Mouse (Mus musculus) forebrain, embryonic 14.5 days (tissue): ENCODE results near the gene Smtn. TPM values are rescaled to one million over a fixed set of nuclear protein-coding genes. Genes with fewer than 3 reads are reported as not detected.

Source experiments
- ATAC-seq: fragments of 200-750 bp; cut with Nextera tagmentation; 2 replicates; pipeline ENCODE4 v1.8.0; 2017; ENCODE audit warnings: mild to moderate bottlenecking, moderate library complexity
- DNase-seq: peaks from one replicate; pipeline ENCODE4 v3.0.0-alpha.2; 2015; ENCODE audit warnings: low spot score
- H3K27ac ChIP-seq: fragments of 300-500 bp; sonication (generic); 2 replicates; pipeline ENCODE4 v1.5.1; 2014; ENCODE audit warnings: low read depth, mild to moderate bottlenecking, control low read depth, low read length, moderate library complexity
- H3K27me3 ChIP-seq: fragments of 300-500 bp; sonication (generic); replicated peaks from 2 replicates; pipeline ENCODE4 v1.6.1; 2014; ENCODE audit warnings: low read length, control low read depth, mixed read lengths; ENCODE audit not compliant: control insufficient read depth, insufficient read depth
- H3K36me3 ChIP-seq: fragments of 300-500 bp; sonication (generic); 2 replicates; pipeline ENCODE4 v1.6.1; 2014; ENCODE audit warnings: low read length, control low read depth; ENCODE audit not compliant: control insufficient read depth, insufficient read depth
- H3K4me1 ChIP-seq: fragments of 300-500 bp; sonication (generic); 2 replicates; pipeline ENCODE4 v1.6.1; 2014; ENCODE audit warnings: antibody characterized with exemption, low read length, control low read depth; ENCODE audit not compliant: control insufficient read depth, insufficient read depth
- H3K4me2 ChIP-seq: fragments of 300-500 bp; sonication (generic); 2 replicates; pipeline ENCODE4 v1.6.1; 2014; ENCODE audit warnings: mild to moderate bottlenecking, control low read depth, low read length
- H3K4me3 ChIP-seq: fragments of 300-500 bp; sonication (generic); 2 replicates; pipeline ENCODE4 v1.5.1; 2014; ENCODE audit warnings: low read depth, low read length, control low read depth
- H3K9ac ChIP-seq: fragments of 300-500 bp; sonication (generic); 2 replicates; pipeline ENCODE4 v1.6.1; 2014; ENCODE audit warnings: mild to moderate bottlenecking, low read length, control low read depth, moderate library complexity
- H3K9me3 ChIP-seq: fragments of 300-500 bp; sonication (generic); replicated peaks from 2 replicates; pipeline ENCODE4 v1.6.1; 2016; ENCODE audit warnings: low read length, control low read depth, mixed read lengths; ENCODE audit not compliant: control insufficient read depth
- WGBS: fragments of 180-500 bp; shearing (Covaris S2); extraction: QIAGEN DNeasy Blood & Tissue Kit; methylation state at CpG from one replicate; pipeline ENCODE4 v1.1.7; 2014; 5-methylcytosine and 5-hydroxymethylcytosine counted together
- polyA plus RNA-seq: library from polyadenylated mRNA; unstranded; fragments of >200 nt; fragmentation: Nextera tagmentation; extraction: Ambion mirVana; gene quantifications from 2 replicates; pipeline ENCODE4 v1.2.1, GENCODE M21; 2014

Smtn gene
- 11.6 and 16.4 TPM in 2 replicates for polyA plus RNA-seq

- WGBS: 92% methylated on average over 23 of the region's 23 CpGs
- no peak for ATAC-seq
- peak within 1 kb of the TSS; percentile 64 for H3K4me2 ChIP-seq
Observed at GRCm38 (mm10) chr11:3540451-3541085, at the start of gene Smtn. Gene Smtn, minus strand, starts transcription at chr11:3540612.

GRCm38 (mm10) chr11:3588036-3588672 is 47.7 kb upstream of the Smtn start:
- 81% methylated on average over 11 of the region's 11 CpGs for WGBS

More at GRCm38 (mm10) chr11:3540451-3541085, at the start of gene Smtn:
- peak within 1 kb of the TSS; percentile 46 for H3K9ac ChIP-seq
- H3K27me3 ChIP-seq: no peaks in the 10 kb centered on the region
- DNase-seq: no peak
- no peak within 1 kb of the TSS for H3K27ac ChIP-seq
- H3K4me1 ChIP-seq: peaks cover 4% of the 10 kb centered on the region; the same call in 1 of the 2 replicates
- peaks cover 3% of the 10 kb centered on the region; the same call in 1 of the 2 replicates for H3K9me3 ChIP-seq
- H3K36me3 ChIP-seq: no peaks in the 10 kb centered on the region
- H3K4me3 ChIP-seq: peak within 1 kb of the TSS; percentile 40

GRCm38 (mm10) chr11:3587350-3587749 is 46.9 kb upstream of the Smtn start:
- ATAC-seq (no peak), DNase-seq (no peak)
- no peak overlapping the region for H3K9ac ChIP-seq
- H3K4me3 ChIP-seq: no peak overlapping the region
- no peaks in the 10 kb centered on the region for H3K4me1 ChIP-seq
- H3K27me3 ChIP-seq: no peaks in the 10 kb centered on the region
- H3K27ac ChIP-seq: no peak overlapping the region
- 43% methylated on average over 4 of the region's 4 CpGs for WGBS
- no peak overlapping the region for H3K4me2 ChIP-seq
- H3K36me3 ChIP-seq: no peaks in the 10 kb centered on the region
- H3K9me3 ChIP-seq: no peaks in the 10 kb centered on the region

More at GRCm38 (mm10) chr11:3588036-3588672, 47.7 kb upstream of the Smtn start:
- Histone ChIP-seq H3K4me1 (no peaks in the 10 kb centered on the region), H3K4me2 (no peak overlapping the region), H3K27me3 (no peaks in the 10 kb centered on the region), H3K4me3 (no peak overlapping the region), H3K27ac (no peak overlapping the region), H3K9ac (no peak overlapping the region), H3K9me3 (no peaks in the 10 kb centered on the region), H3K36me3 (no peaks in the 10 kb centered on the region)
- DNase-seq (no peak), ATAC-seq (no peak)

GRCm38 (mm10) chr11:3585983-3586618 is 45.7 kb upstream of the Smtn start:
- Histone ChIP-seq H3K4me3 (no peak overlapping the region), H3K27ac (no peak overlapping the region), H3K9me3 (no peaks in the 10 kb centered on the region), H3K9ac (no peak overlapping the region), H3K4me2 (no peak overlapping the region), H3K4me1 (no peaks in the 10 kb centered on the region), H3K36me3 (no peaks in the 10 kb centered on the region), H3K27me3 (no peaks in the 10 kb centered on the region)
- DNase-seq (no peak), ATAC-seq (no peak)
- WGBS: 79% methylated on average over 6 of the region's 6 CpGs

GRCm38 (mm10) chr11:3583127-3583526 is 42.7 kb upstream of the Smtn start:
- no peak overlapping the region for H3K27ac ChIP-seq
- DNase-seq: no peak
- no peak overlapping the region for H3K4me3 ChIP-seq
- H3K9me3 ChIP-seq: no peaks in the 10 kb centered on the region
- WGBS: 75% methylated on average over 5 of the region's 5 CpGs
- no peaks in the 10 kb centered on the region for H3K27me3 ChIP-seq
- no peaks in the 10 kb centered on the region for H3K4me1 ChIP-seq
- no peaks in the 10 kb centered on the region for H3K36me3 ChIP-seq
- H3K9ac ChIP-seq: no peak overlapping the region
- ATAC-seq: no peak
- H3K4me2 ChIP-seq: no peak overlapping the region

- Histone ChIP-seq H3K4me2 (no peak overlapping the region), H3K4me1 (no peaks in the 10 kb centered on the region), H3K9me3 (no peaks in the 10 kb centered on the region), H3K27ac (no peak overlapping the region), H3K9ac (no peak overlapping the region), H3K4me3 (no peak overlapping the region), H3K27me3 (no peaks in the 10 kb centered on the region), H3K36me3 (no peaks in the 10 kb centered on the region)
- no peak for ATAC-seq
- DNase-seq: no peak
- WGBS: 95% methylated on average over 4 of the region's 4 CpGs
Observed at GRCm38 (mm10) chr11:3581908-3582307, 41.5 kb upstream of the Smtn start.

- WGBS: 75% methylated on average over 7 of the region's 7 CpGs
- ATAC-seq (no peak), DNase-seq (no peak)
- H3K27ac ChIP-seq: no peak overlapping the region
- no peak overlapping the region for H3K4me3 ChIP-seq
- H3K9ac ChIP-seq: no peak overlapping the region
- H3K4me1 ChIP-seq: no peaks in the 10 kb centered on the region
- no peaks in the 10 kb centered on the region for H3K36me3 ChIP-seq
- H3K4me2 ChIP-seq: no peak overlapping the region
- H3K27me3 ChIP-seq: no peaks in the 10 kb centered on the region
- H3K9me3 ChIP-seq: no peaks in the 10 kb centered on the region
Observed at GRCm38 (mm10) chr11:3580306-3581084, 40.1 kb upstream of the Smtn start.

GRCm38 (mm10) chr11:3578050-3578725 is 37.8 kb upstream of the Smtn start:
- no peak overlapping the region for H3K4me2 ChIP-seq
- no peaks in the 10 kb centered on the region for H3K36me3 ChIP-seq
- no peak overlapping the region for H3K27ac ChIP-seq
- WGBS: 82% methylated on average over 10 of the region's 10 CpGs
- no peak overlapping the region for H3K9ac ChIP-seq
- H3K4me1 ChIP-seq: no peaks in the 10 kb centered on the region
- DNase-seq (no peak), ATAC-seq (no peak)
- H3K9me3 ChIP-seq: no peaks in the 10 kb centered on the region
- H3K27me3 ChIP-seq: no peaks in the 10 kb centered on the region
- H3K4me3 ChIP-seq: no peak overlapping the region
